Mouse (Mus musculus): Measurements from ENCODE around the gene Pcx. TPM values are rescaled to one million over a fixed set of nuclear protein-coding genes. Genes with fewer than 3 reads are reported as not detected.

Pcx gene
- 10.8 TPM for polyA plus RNA-seq (2014; fragmentation: Illumina TruSeq; extraction: RNeasy Lipid Tissue Mini Kit (QIAGEN cat#74804); ENCODE audit: low read depth, low replicate concordance)

DNA sequence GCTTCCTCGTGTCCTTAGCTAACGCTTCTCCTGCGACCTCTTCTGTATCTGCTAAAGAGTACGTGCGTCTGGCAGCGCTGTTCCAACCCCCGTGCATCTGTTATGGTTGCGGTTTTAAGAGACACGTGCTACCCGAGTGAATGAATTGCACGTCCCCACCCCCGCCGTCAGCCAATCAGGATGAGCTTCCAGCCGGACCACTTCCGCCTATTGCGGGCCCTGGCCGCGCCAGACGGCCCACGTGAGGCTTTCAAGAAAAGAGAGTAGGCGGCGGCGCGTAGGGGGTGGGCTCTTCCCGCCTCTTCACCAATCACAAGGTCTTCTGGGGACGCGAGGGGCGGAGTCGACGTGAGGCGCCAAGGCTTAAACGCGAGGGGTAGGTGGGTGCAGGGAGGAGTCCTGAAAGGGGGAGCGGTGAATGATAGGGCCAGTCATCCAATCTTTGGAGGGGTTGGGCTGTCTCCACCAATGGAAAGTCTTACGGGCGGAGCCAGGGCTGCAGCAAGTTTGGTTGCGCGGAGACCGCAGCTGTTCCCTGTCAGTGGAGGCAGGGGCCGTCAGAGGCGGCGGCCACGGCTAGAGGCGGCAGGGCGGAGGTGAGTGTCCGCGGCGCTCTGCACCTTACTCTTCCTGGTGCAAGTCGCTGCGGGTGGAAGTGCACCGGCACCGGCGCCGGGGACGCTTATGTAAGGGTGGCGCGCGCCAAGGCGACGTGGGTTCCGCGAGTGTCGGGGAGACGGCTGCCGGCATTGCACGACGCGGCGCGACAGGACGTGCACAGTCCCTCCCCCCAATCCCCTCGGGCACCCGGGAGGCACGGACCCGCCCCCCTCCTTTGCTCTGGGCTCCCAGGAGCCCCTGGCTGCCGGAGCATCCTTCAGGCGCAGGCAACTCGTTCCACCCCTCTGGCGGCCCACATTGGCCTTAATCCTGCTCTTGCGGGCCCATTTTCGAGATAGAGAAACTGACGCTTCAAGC lies at the start of gene Pcx:
Gene Pcx (plus strand): TSS at position 487 of the 978 bp plus-strand sequence.

GRCm38 (mm10) chr19:4477345-4478189 lies 32.7 kb upstream of the Pcx start, which contains the start of gene Syt12:
Gene Syt12, minus strand, starts transcription at chr19:4477447.

DNA sequence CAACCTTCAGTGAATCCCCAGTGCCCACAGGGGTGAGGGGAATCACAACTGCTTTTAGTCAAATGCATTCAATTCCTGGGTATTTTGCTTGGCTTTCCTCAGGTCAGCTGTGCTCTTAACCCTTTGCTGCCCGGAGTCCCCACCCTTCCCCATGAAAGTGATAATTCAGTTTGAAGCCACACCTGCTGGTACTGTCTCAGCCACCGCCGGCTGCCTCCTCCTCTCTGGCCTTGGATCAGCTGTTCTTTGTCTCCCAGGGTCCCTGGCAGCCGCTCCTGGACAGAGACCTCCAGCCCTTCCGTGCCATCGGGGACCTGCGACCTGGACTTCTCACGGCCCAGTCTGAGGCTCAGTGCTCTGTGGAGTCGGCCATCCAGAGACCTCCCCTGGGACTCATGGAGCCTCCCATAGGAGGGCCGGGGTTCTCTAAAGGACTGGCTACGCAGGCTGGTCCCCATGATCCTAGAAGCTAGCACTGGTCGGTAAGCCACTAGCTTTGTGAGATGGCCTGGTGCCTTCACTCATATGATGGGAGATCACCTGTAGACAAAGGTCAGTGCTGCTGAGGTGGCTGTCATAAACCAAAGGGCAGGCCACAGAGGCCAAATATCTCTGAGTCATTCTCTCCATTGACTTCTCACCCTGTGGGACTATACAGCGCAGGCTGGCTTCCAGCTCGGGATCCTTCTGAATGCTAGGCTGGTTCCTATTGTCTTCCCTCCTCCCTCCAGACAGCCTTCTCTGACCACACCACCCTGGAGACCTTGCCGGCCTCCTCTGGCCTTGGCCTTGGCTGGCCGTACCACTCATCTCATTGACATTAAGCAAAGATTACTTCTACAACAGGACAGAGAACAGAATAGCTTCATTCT lies 12.0 kb upstream of the Pcx start, which contains the start of gene 2010003K11Rik:
Gene 2010003K11Rik (minus strand): TSS at position 522 of the 872 bp plus-strand sequence.

DNA sequence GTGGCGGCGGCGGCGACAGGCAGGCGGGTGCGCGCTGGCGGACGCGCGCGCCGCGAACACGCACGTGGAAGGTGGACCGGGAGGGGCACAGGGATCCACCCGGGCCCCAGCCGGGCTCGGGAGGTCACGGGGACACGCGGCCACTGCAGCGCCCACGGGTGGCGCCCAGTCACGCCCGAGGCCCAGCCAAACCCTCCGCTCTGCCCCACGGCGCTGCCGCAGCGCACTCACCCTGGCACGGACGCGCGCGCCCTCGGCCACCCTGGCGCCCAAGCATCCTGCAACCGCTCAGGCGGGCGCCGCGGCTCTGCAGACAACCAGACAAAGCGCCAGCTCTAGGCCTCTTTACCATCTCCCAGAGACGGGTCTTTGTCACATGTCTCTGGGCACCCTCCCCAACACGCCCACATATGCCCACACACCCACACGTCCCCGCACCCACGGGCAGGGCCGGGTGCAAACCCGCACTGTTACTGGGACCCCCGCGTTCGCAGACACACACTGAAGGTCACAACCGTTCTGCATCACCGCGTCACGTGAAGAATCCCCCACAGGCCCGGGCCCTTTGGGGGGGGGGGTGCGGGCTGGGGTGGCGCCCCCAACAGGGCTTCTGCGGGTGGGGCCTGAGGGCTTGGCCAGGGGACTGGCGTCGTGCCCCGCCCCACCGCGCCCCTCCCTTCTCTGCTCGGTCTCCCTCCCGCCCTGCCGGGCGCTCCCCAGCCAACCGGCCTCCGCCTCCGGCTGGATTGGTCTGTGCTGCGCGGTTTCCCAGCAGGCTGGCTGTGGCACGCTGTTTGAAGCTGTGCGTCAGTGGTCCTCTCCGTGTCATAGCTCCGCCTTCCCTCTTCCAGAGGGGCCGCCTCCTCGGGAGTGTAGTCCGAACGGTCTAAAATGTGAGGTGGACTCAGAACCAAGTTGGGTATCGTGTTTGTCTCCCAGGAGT lies 105.2 kb downstream of the Pcx start, which contains the start of gene Lrfn4:
Gene Lrfn4 (minus strand): TSS at position 517 of the 943 bp plus-strand sequence.

GRCm38 (mm10) chr19:4625179-4625828 lies 115.0 kb downstream of the Pcx start, which contains the start of gene Rce1:
Gene Rce1, minus strand, starts transcription at chr19:4625641.

Other genes with a start within 250 kb of the Pcx start
- gene Ssh3, start 241.3 kb upstream of the Pcx start, polyA plus RNA-seq (2014; fragmentation: Illumina TruSeq; extraction: RNeasy Lipid Tissue Mini Kit (QIAGEN cat#74804); ENCODE audit: low read depth, low replicate concordance): 1.8 TPM
- not detected for gene Ankrd13d, start 227.3 kb upstream of the Pcx start, polyA plus RNA-seq (2014; fragmentation: Illumina TruSeq; extraction: RNeasy Lipid Tissue Mini Kit (QIAGEN cat#74804); ENCODE audit: low read depth, low replicate concordance)
- gene Grk2, start 204.2 kb upstream of the Pcx start, polyA plus RNA-seq (2014; fragmentation: Illumina TruSeq; extraction: RNeasy Lipid Tissue Mini Kit (QIAGEN cat#74804); ENCODE audit: low read depth, low replicate concordance): 4.7 TPM
- 28.1 TPM for gene Kdm2a, start 112.2 kb upstream of the Pcx start, polyA plus RNA-seq (2014; fragmentation: Illumina TruSeq; extraction: RNeasy Lipid Tissue Mini Kit (QIAGEN cat#74804); ENCODE audit: low read depth, low replicate concordance)
- 5.9 TPM for gene Rhod, start 71.0 kb upstream of the Pcx start, polyA plus RNA-seq (2014; fragmentation: Illumina TruSeq; extraction: RNeasy Lipid Tissue Mini Kit (QIAGEN cat#74804); ENCODE audit: low read depth, low replicate concordance)
- 0.11 TPM for gene Syt12, start 33.0 kb upstream of the Pcx start, polyA plus RNA-seq (2014; fragmentation: Illumina TruSeq; extraction: RNeasy Lipid Tissue Mini Kit (QIAGEN cat#74804); ENCODE audit: low read depth, low replicate concordance)
- gene 2010003K11Rik, start 11.9 kb upstream of the Pcx start, polyA plus RNA-seq (2014; fragmentation: Illumina TruSeq; extraction: RNeasy Lipid Tissue Mini Kit (QIAGEN cat#74804); ENCODE audit: low read depth, low replicate concordance): 3.1 TPM
- gene Lrfn4, start 105.2 kb downstream of the Pcx start, polyA plus RNA-seq (2014; fragmentation: Illumina TruSeq; extraction: RNeasy Lipid Tissue Mini Kit (QIAGEN cat#74804); ENCODE audit: low read depth, low replicate concordance): not detected
- gene Rce1, start 115.2 kb downstream of the Pcx start, polyA plus RNA-seq (2014; fragmentation: Illumina TruSeq; extraction: RNeasy Lipid Tissue Mini Kit (QIAGEN cat#74804); ENCODE audit: low read depth, low replicate concordance): 1.7 TPM
- 0.19 TPM for gene Gm960, start 188.2 kb downstream of the Pcx start, polyA plus RNA-seq (2014; fragmentation: Illumina TruSeq; extraction: RNeasy Lipid Tissue Mini Kit (QIAGEN cat#74804); ENCODE audit: low read depth, low replicate concordance)
- 2.0 TPM for gene Sptbn2, start 200.7 kb downstream of the Pcx start, polyA plus RNA-seq (2014; fragmentation: Illumina TruSeq; extraction: RNeasy Lipid Tissue Mini Kit (QIAGEN cat#74804); ENCODE audit: low read depth, low replicate concordance)
- gene Rbm4b, start 246.0 kb downstream of the Pcx start, polyA plus RNA-seq (2014; fragmentation: Illumina TruSeq; extraction: RNeasy Lipid Tissue Mini Kit (QIAGEN cat#74804); ENCODE audit: low read depth, low replicate concordance): 11.6 TPM

Measured in liver, adult 10 weeks (tissue).